Mouse (Mus musculus): ENCODE measurements around the gene Fank1. TPM values are rescaled to one million over a fixed set of nuclear protein-coding genes. Genes with fewer than 3 reads are reported as not detected.

Fank1 gene
- polyA plus RNA-seq, 1 experiment from 2014 or later, result 0.24 TPM

DNA sequence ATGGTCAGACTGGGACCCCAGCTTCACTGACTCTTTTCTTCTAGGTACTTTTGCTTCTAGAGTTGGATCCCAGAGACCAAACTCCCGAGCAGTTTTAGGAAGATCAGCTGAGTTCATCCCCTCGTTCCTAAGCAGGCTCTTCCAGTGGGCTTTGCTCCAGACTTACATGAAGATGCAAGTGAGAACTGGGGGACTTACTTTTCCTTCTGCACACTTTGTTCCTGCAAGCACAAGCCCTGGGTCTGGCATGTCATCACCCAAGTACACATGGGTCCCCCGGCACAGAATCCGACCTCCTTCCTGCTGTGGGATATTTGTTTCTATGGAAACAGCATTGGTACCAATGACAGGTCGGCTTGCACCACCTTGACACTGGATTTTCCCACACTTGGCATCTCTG lies 142.6 kb downstream of the Fank1 start:
- Histone ChIP-seq H3K4me3 (ENCODE audit: low read length) (no peak overlapping the region), H3K27ac (ENCODE audit: low read depth, low read length) (no peak overlapping the region), H3K9me3 (ENCODE audit: control insufficient read depth, low read length) (no peaks in the 10 kb centered on the region), H3K9ac (ENCODE audit: low read depth, low read length) (no peak overlapping the region), H3K27me3 (ENCODE audit: control insufficient read depth, insufficient read depth, low read length) (no peaks in the 10 kb centered on the region), H3K4me1 (ENCODE audit: control insufficient read depth, insufficient read depth, low read length) (no peaks in the 10 kb centered on the region), H3K4me2 (replicated peaks; ENCODE audit: low read depth, low read length) (no peak overlapping the region), H3K36me3 (ENCODE audit: control insufficient read depth, insufficient read depth, low read length) (no peaks in the 10 kb centered on the region)
- ATAC-seq (ENCODE audit: low FRiP score, low TSS enrichment), result no peak
- WGBS, result 81% methylated on average over 5 of the region's 5 CpGs

DNA sequence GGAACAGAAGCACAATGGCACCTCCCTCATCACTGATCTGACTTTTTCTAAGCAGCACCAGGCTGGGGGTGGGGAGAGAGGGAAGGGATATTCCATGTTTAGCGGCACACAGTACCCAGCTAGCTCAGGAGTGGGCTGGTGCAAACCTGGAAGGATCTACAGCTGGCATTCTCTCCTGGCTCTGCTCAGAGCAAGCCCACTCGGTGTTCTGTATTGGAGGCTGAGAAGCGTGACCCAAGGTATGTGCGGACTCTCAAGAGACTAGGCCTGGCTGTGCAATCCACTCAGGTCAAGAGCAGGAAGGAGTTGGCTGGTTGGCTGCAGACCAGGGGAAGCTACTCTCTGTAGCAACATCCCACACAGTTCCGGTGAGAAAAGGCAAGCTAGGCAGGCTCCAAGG lies 143.3 kb downstream of the Fank1 start:
- Histone ChIP-seq H3K27ac (ENCODE audit: low read depth, low read length) (no peak overlapping the region), H3K9me3 (ENCODE audit: control insufficient read depth, low read length) (no peaks in the 10 kb centered on the region), H3K4me3 (ENCODE audit: low read length) (no peak overlapping the region), H3K4me2 (replicated peaks; ENCODE audit: low read depth, low read length) (no peak overlapping the region), H3K9ac (ENCODE audit: low read depth, low read length) (no peak overlapping the region), H3K36me3 (ENCODE audit: control insufficient read depth, insufficient read depth, low read length) (no peaks in the 10 kb centered on the region), H3K4me1 (ENCODE audit: control insufficient read depth, insufficient read depth, low read length) (no peaks in the 10 kb centered on the region), H3K27me3 (ENCODE audit: control insufficient read depth, insufficient read depth, low read length) (no peaks in the 10 kb centered on the region)
- no peak for ATAC-seq (ENCODE audit: low FRiP score, low TSS enrichment)
- 85% methylated on average over 5 of the region's 5 CpGs for WGBS

GRCm38 (mm10) chr7:133920724-133921123 lies 144.1 kb downstream of the Fank1 start:
- Histone ChIP-seq H3K27ac (ENCODE audit: low read depth, low read length) (no peak overlapping the region), H3K9ac (ENCODE audit: low read depth, low read length) (no peak overlapping the region), H3K27me3 (ENCODE audit: control insufficient read depth, insufficient read depth, low read length) (no peaks in the 10 kb centered on the region), H3K4me1 (ENCODE audit: control insufficient read depth, insufficient read depth, low read length) (no peaks in the 10 kb centered on the region), H3K4me3 (ENCODE audit: low read length) (no peak overlapping the region), H3K4me2 (replicated peaks; ENCODE audit: low read depth, low read length) (no peak overlapping the region), H3K36me3 (ENCODE audit: control insufficient read depth, insufficient read depth, low read length) (no peaks in the 10 kb centered on the region), H3K9me3 (ENCODE audit: control insufficient read depth, low read length) (no peaks in the 10 kb centered on the region)
- ATAC-seq (ENCODE audit: low FRiP score, low TSS enrichment), result no peak
- WGBS, result 73% methylated on average over 7 of the region's 7 CpGs

- 85% methylated on average over 4 of the region's 4 CpGs for WGBS
- no peak for ATAC-seq (ENCODE audit: low FRiP score, low TSS enrichment)
- H3K27me3 ChIP-seq (ENCODE audit: control insufficient read depth, insufficient read depth, low read length), result no peaks in the 10 kb centered on the region
- no peaks in the 10 kb centered on the region for H3K4me1 ChIP-seq (ENCODE audit: control insufficient read depth, insufficient read depth, low read length)
- H3K9me3 ChIP-seq (ENCODE audit: control insufficient read depth, low read length), result no peaks in the 10 kb centered on the region
- no peaks in the 10 kb centered on the region for H3K36me3 ChIP-seq (ENCODE audit: control insufficient read depth, insufficient read depth, low read length)
- no peak overlapping the region for H3K4me2 ChIP-seq (replicated peaks; ENCODE audit: low read depth, low read length)
- no peak overlapping the region for H3K4me3 ChIP-seq (ENCODE audit: low read length)
- H3K9ac ChIP-seq (ENCODE audit: low read depth, low read length), result no peak overlapping the region
- no peak overlapping the region for H3K27ac ChIP-seq (ENCODE audit: low read depth, low read length)
Observed at GRCm38 (mm10) chr7:133921291-133921690, 144.6 kb downstream of the Fank1 start.

DNA sequence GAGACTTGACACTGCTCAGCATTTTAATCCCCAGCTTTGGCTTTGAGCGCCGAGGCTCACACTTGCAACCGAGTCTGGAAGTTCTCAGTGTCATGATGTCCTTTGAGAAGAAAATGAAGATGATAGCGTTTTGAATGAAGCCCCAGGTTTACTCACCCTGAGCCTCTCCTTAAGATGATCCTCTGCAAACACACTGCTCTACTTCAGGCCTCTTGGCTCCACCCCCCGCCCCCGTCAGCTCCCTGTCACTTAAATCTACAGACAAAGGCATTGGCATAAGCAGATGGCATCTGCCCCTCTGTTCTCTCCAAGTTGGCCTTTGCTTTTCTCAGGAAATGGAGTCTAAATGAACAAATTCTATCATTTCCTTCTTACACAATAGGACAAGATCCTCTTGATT lies 147.3 kb downstream of the Fank1 start:
- Histone ChIP-seq H3K27ac (ENCODE audit: low read depth, low read length) (no peak overlapping the region), H3K27me3 (ENCODE audit: control insufficient read depth, insufficient read depth, low read length) (no peaks in the 10 kb centered on the region), H3K4me2 (replicated peaks; ENCODE audit: low read depth, low read length) (no peak overlapping the region), H3K9ac (ENCODE audit: low read depth, low read length) (no peak overlapping the region), H3K36me3 (ENCODE audit: control insufficient read depth, insufficient read depth, low read length) (no peaks in the 10 kb centered on the region), H3K9me3 (ENCODE audit: control insufficient read depth, low read length) (no peaks in the 10 kb centered on the region), H3K4me3 (ENCODE audit: low read length) (no peak overlapping the region), H3K4me1 (ENCODE audit: control insufficient read depth, insufficient read depth, low read length) (no peaks in the 10 kb centered on the region)
- ATAC-seq (ENCODE audit: low FRiP score, low TSS enrichment), result no peak
- 60% methylated on average over 6 of the region's 6 CpGs for WGBS

- Histone ChIP-seq H3K4me1 (ENCODE audit: control insufficient read depth, insufficient read depth, low read length) (no peaks in the 10 kb centered on the region), H3K9me3 (ENCODE audit: control insufficient read depth, low read length) (no peaks in the 10 kb centered on the region), H3K4me3 (ENCODE audit: low read length) (no peak overlapping the region), H3K9ac (ENCODE audit: low read depth, low read length) (no peak overlapping the region), H3K4me2 (replicated peaks; ENCODE audit: low read depth, low read length) (no peak overlapping the region), H3K36me3 (ENCODE audit: control insufficient read depth, insufficient read depth, low read length) (no peaks in the 10 kb centered on the region), H3K27me3 (ENCODE audit: control insufficient read depth, insufficient read depth, low read length) (no peaks in the 10 kb centered on the region), H3K27ac (ENCODE audit: low read depth, low read length) (no peak overlapping the region)
- ATAC-seq (ENCODE audit: low FRiP score, low TSS enrichment), result no peak
- 79% methylated on average over 2 of the region's 2 CpGs for WGBS
Observed at GRCm38 (mm10) chr7:133925771-133926170, 149.1 kb downstream of the Fank1 start.

- H3K27me3 ChIP-seq (ENCODE audit: control insufficient read depth, insufficient read depth, low read length), result no peaks in the 10 kb centered on the region
- H3K27ac ChIP-seq (ENCODE audit: low read depth, low read length), result no peak overlapping the region
- no peaks in the 10 kb centered on the region for H3K9me3 ChIP-seq (ENCODE audit: control insufficient read depth, low read length)
- H3K4me3 ChIP-seq (ENCODE audit: low read length), result no peak overlapping the region
- no peak overlapping the region for H3K9ac ChIP-seq (ENCODE audit: low read depth, low read length)
- H3K4me2 ChIP-seq (replicated peaks; ENCODE audit: low read depth, low read length), result no peak overlapping the region
- WGBS, result 87% methylated on average over 3 of the region's 3 CpGs
- H3K4me1 ChIP-seq (ENCODE audit: control insufficient read depth, insufficient read depth, low read length), result peaks cover 5% of the 10 kb centered on the region; the same call in 1 of the 2 replicates
- H3K36me3 ChIP-seq (ENCODE audit: control insufficient read depth, insufficient read depth, low read length), result no peaks in the 10 kb centered on the region
- ATAC-seq (ENCODE audit: low FRiP score, low TSS enrichment), result no peak
Observed at GRCm38 (mm10) chr7:133928981-133929380, 152.3 kb downstream of the Fank1 start.

Other genes with a start within 250 kb of the Fank1 start
- gene Tex36, start 174.7 kb upstream of the Fank1 start, polyA plus RNA-seq (2014; fragmentation: Nextera tagmentation; extraction: Ambion mirVana), result not detected in 2 replicates
- gene Edrf1, start 139.3 kb upstream of the Fank1 start, polyA plus RNA-seq (2014; fragmentation: Nextera tagmentation; extraction: Ambion mirVana), result 14.3 and 26.9 TPM in 2 replicates
- 0.24 TPM in 1 of 2 replicates, not detected in the other for gene Mmp21, start 96.8 kb upstream of the Fank1 start, polyA plus RNA-seq (2014; fragmentation: Nextera tagmentation; extraction: Ambion mirVana)
- gene Bccip, start 67.5 kb upstream of the Fank1 start, polyA plus RNA-seq (2014; fragmentation: Nextera tagmentation; extraction: Ambion mirVana), result 202 and 213 TPM in 2 replicates
- 28.4 and 31.4 TPM in 2 replicates for gene Uros, start 66.8 kb upstream of the Fank1 start, polyA plus RNA-seq (2014; fragmentation: Nextera tagmentation; extraction: Ambion mirVana)
- 13.6 and 19.9 TPM in 2 replicates for gene Dhx32, start 5.9 kb downstream of the Fank1 start, polyA plus RNA-seq (2014; fragmentation: Nextera tagmentation; extraction: Ambion mirVana)